Mouse (Mus musculus) stomach, postnatal 0 days (tissue): ENCODE measurements at regions not wholly inside any gene's neighbourhood (a gene's known extent, or its start where the extent isn't known, plus 50 kb on each side); places are given as distances from the start of the nearest gene placed in this dataset.

Experiments
- ATAC-seq: fragments of 200-750 bp; cut with Nextera tagmentation; 2 replicates; pipeline ENCODE4 v1.8.0; 2017; ENCODE audit not compliant: low FRiP score, low TSS enrichment
- DNase-seq: peaks from one replicate; pipeline ENCODE4 v3.0.0-alpha.2; 2016; ENCODE audit warnings: low spot score
- H3K27ac ChIP-seq: fragments of 300-500 bp; sonication (generic); replicated peaks from 2 replicates; pipeline ENCODE4 v1.5.1; 2014; ENCODE audit warnings: mild to moderate bottlenecking, control low read depth
- H3K27me3 ChIP-seq: fragments of 300-500 bp; sonication (generic); 2 replicates; pipeline ENCODE4 v1.6.1; 2014; ENCODE audit warnings: low read length; ENCODE audit not compliant: control insufficient read depth, insufficient read depth
- H3K36me3 ChIP-seq: fragments of 300-500 bp; sonication (generic); 2 replicates; pipeline ENCODE4 v1.6.1; 2014; ENCODE audit warnings: low read length, mixed read lengths; ENCODE audit not compliant: control insufficient read depth, insufficient read depth
- H3K4me1 ChIP-seq: fragments of 300-500 bp; sonication (generic); replicated peaks from 2 replicates; pipeline ENCODE4 v1.6.1; 2014; ENCODE audit warnings: antibody characterized with exemption; ENCODE audit not compliant: control insufficient read depth, insufficient read depth
- H3K4me2 ChIP-seq: fragments of 300-500 bp; sonication (generic); replicated peaks from 2 replicates; pipeline ENCODE4 v1.6.1; 2014; ENCODE audit warnings: low read depth, mild to moderate bottlenecking, control low read depth, moderate library complexity
- H3K4me3 ChIP-seq: fragments of 300-500 bp; sonication (generic); 2 replicates; pipeline ENCODE4 v1.5.1; 2014; ENCODE audit warnings: low read depth, low read length, control low read depth
- H3K9ac ChIP-seq: fragments of 300-500 bp; sonication (generic); 2 replicates; pipeline ENCODE4 v1.6.1; 2014; ENCODE audit warnings: mild to moderate bottlenecking, low read length, control low read depth, mixed read lengths
- H3K9me3 ChIP-seq: fragments of 300-500 bp; sonication (generic); 2 replicates; pipeline ENCODE4 v1.6.1; 2016; ENCODE audit warnings: low read length; ENCODE audit not compliant: control insufficient read depth
- CTCF ChIP-seq: IDR thresholded peaks from 2 replicates; pipeline ENCODE4 v1.5.1; 2016; ENCODE audit warnings: antibody characterized with exemption, low read depth, mild to moderate bottlenecking, moderate library complexity
- EP300 ChIP-seq: optimal IDR thresholded peaks from 2 replicates; pipeline ENCODE3; 2016; ENCODE audit warnings: antibody characterized with exemption
- WGBS: fragments of 180-500 bp; shearing (Covaris S2); extraction: QIAGEN DNeasy Blood & Tissue Kit; methylation state at CpG from one replicate; pipeline ENCODE4 v1.1.7; 2014; 5-methylcytosine and 5-hydroxymethylcytosine counted together

DNA sequence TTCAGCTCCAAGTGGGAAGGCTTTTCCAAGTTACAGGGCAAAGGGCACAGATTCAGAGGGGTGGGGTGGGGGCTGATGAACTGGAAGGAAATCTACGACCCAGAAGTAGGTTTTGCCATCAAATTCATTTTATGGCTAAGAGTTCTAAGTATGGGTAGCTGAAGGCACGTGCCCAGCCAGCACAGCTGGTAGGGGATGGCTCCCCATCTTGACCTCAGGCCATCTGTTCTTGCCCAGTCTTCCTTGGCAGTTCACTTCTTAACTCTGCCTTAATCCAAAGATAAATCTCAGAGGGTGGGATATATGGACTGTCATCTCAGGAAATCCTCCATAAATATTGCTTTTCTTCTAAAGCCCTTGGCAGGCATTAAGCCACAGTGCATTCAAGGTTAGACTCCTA, 238.3 kb downstream of the H2al1j start:
- Histone ChIP-seq H3K27me3 (no peaks in the 10 kb centered on the region), H3K27ac (no peak overlapping the region), H3K4me3 (no peak overlapping the region), H3K36me3 (no peaks in the 10 kb centered on the region), H3K9me3 (no peaks in the 10 kb centered on the region), H3K4me2 (no peak overlapping the region), H3K4me1 (no peaks in the 10 kb centered on the region), H3K9ac (no peak overlapping the region)
- no peak for DNase-seq
- TF ChIP-seq CTCF (no peak), EP300 (no peak)
- 46% methylated on average over 2 of the region's 2 CpGs for WGBS
- no peak for ATAC-seq

DNA sequence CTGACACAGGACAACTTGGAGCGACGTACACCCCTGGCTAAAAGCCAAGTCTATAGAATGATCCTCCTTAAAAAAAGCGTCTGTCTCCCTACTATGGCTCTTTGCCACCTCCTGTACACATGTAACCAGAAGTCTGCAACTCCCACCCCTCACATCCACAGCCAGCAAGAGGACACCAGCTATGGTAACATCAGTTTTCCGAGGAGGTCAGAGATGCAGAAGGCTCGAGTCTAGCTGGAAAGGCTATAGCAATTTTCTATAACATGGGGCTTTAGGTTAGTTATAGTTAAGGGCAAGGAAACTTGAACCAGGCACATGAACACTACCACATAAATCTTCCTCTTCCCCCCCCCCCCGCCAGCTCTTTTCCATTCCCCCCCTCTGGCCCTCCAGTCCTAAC, 240.2 kb downstream of the H2al1j start:
- H3K9me3 ChIP-seq, result no peaks in the 10 kb centered on the region
- WGBS, result 63% methylated on average over 6 of the region's 6 CpGs
- ATAC-seq (no peak), DNase-seq (no peak)
- no peak overlapping the region for H3K4me2 ChIP-seq
- no peak overlapping the region for H3K9ac ChIP-seq
- H3K27ac ChIP-seq, result no peak overlapping the region
- H3K27me3 ChIP-seq, result no peaks in the 10 kb centered on the region
- H3K4me3 ChIP-seq, result no peak overlapping the region
- no peaks in the 10 kb centered on the region for H3K36me3 ChIP-seq
- no peak for TF ChIP-seq EP300
- TF ChIP-seq CTCF, result no peak
- no peaks in the 10 kb centered on the region for H3K4me1 ChIP-seq

DNA sequence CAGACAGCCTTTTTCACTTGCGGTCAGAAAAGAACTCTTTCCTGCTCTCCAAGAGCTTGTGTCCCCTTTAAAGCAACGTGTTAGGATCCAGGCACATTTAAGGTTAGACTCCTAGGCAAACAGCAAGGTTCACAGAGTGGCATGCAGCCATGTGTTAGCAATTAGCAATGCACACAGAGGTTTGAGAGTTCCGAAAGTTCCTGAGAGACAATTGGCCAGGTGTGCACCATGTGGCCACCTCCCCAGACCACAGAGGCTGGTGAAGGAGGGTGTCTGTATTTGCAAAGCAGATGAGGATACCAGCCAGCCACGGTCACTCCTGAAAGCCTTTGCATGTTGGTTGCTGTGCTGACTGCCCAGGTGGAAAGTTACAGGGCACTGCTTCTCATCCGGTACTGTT, 240.6 kb downstream of the H2al1j start:
- H3K4me1 ChIP-seq, result no peaks in the 10 kb centered on the region
- no peak overlapping the region for H3K4me3 ChIP-seq
- H3K9ac ChIP-seq, result no peak overlapping the region
- H3K9me3 ChIP-seq, result no peaks in the 10 kb centered on the region
- 72% methylated on average over 5 of the region's 5 CpGs for WGBS
- ATAC-seq (no peak), DNase-seq (no peak)
- no peak overlapping the region for H3K27ac ChIP-seq
- H3K4me2 ChIP-seq, result no peak overlapping the region
- no peaks in the 10 kb centered on the region for H3K27me3 ChIP-seq
- TF ChIP-seq CTCF (no peak), EP300 (no peak)
- no peaks in the 10 kb centered on the region for H3K36me3 ChIP-seq

DNA sequence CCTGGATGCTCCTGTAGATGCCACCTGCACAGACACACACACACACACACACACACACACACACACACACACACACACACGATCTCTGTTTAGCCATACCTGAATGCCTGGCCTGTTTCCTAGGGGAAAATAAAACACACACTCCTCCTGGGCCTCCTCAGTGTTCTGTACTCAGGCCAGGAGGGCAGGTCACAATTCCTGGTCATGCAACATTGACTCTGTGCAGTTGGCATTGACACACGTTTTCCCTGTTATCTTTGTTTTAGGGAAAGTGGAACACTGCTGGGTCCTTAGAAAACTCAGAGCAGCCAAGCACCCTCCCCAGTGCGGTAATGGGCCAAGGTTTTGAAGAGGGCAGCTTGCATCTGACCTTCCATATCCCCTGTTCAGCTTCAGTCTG, 246.7 kb downstream of the H2al1j start:
- Histone ChIP-seq H3K4me3 (no peak overlapping the region), H3K4me1 (no peaks in the 10 kb centered on the region), H3K27ac (no peak overlapping the region), H3K9me3 (no peaks in the 10 kb centered on the region), H3K9ac (no peak overlapping the region), H3K27me3 (no peaks in the 10 kb centered on the region), H3K36me3 (no peaks in the 10 kb centered on the region), H3K4me2 (no peak overlapping the region)
- WGBS, result 67% methylated on average over 3 of the region's 3 CpGs
- TF ChIP-seq EP300 (no peak), CTCF (no peak)
- ATAC-seq, result no peak
- DNase-seq, result no peak

DNA sequence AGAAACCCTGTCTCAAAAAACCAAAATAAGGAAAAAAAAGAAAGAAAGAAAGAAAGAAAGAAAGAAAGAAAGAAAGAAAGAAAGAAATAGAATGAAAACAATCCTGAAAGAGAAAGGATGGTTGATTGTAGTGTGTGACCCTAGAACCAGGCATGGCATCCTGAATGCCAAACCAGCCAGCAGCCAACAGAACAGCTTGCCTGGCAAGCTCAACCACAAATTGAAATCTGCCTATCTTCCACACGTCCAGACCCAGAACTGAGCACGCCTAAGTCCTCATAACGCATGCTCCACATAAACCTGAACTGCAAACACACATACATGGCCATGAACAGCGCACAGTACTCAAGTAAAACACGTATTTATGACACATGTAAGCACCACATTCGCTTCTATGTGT, 247.9 kb downstream of the H2al1j start:
- Histone ChIP-seq H3K9me3 (no peaks in the 10 kb centered on the region), H3K27me3 (no peaks in the 10 kb centered on the region), H3K4me2 (no peak overlapping the region), H3K36me3 (no peaks in the 10 kb centered on the region), H3K27ac (no peak overlapping the region), H3K4me1 (no peaks in the 10 kb centered on the region), H3K4me3 (no peak overlapping the region), H3K9ac (no peak overlapping the region)
- 82% methylated on average over 6 of the region's 6 CpGs for WGBS
- DNase-seq (no peak), ATAC-seq (no peak)
- TF ChIP-seq CTCF (no peak), EP300 (no peak)

DNA sequence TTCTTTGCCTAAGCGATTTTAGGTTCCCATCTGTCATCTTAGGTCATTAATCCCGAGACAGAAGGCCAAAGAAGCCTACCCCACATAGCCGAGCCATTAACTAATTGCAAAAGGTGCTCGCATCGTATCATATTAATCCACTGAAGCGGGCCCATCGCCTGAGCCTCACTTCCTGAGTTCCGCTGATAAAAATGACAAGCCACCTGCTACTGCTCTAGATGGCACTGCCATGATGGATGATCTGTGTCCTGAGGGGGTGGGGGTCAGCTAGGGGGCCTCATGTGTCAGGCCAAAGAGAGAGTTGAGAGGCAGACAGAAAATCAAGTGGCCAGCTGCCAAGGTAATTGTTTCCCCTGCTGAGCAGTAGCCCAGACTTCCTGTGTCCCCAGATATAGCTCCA, 248.7 kb downstream of the H2al1j start:
- Histone ChIP-seq H3K27ac (no peak overlapping the region), H3K4me3 (no peak overlapping the region), H3K4me2 (no peak overlapping the region), H3K9ac (no peak overlapping the region), H3K4me1 (no peaks in the 10 kb centered on the region), H3K9me3 (no peaks in the 10 kb centered on the region), H3K36me3 (no peaks in the 10 kb centered on the region), H3K27me3 (no peaks in the 10 kb centered on the region)
- ATAC-seq (no peak), DNase-seq (no peak)
- WGBS, result 61% methylated on average over 8 of the region's 8 CpGs
- TF ChIP-seq CTCF, result no peak
- no peak for TF ChIP-seq EP300
